Mouse (Mus musculus) ES-E14 (cell line): Measurements from ENCODE around the gene Pnlip.

Experiments
- CHD2 ChIP-seq: IDR thresholded peaks from 2 replicates; pipeline ENCODE4 v1.6.1; 2014; ENCODE audit warnings: mild to moderate bottlenecking, low read depth, low read length, inconsistent platforms
- HCFC1 ChIP-seq: IDR thresholded peaks from 2 replicates; pipeline ENCODE4 v1.6.1; 2012; ENCODE audit warnings: low read length, inconsistent platforms, borderline replicate concordance; ENCODE audit not compliant: insufficient read depth
- ZC3H11A ChIP-seq: IDR thresholded peaks from 2 replicates; pipeline ENCODE4 v1.6.1; 2012; ENCODE audit warnings: low read depth, mild to moderate bottlenecking, inconsistent platforms, low read length, borderline replicate concordance
- ZNF384 ChIP-seq: IDR thresholded peaks from 2 replicates; pipeline ENCODE4 v1.6.1; 2012; ENCODE audit warnings: low read depth, low read length, inconsistent platforms

DNA sequence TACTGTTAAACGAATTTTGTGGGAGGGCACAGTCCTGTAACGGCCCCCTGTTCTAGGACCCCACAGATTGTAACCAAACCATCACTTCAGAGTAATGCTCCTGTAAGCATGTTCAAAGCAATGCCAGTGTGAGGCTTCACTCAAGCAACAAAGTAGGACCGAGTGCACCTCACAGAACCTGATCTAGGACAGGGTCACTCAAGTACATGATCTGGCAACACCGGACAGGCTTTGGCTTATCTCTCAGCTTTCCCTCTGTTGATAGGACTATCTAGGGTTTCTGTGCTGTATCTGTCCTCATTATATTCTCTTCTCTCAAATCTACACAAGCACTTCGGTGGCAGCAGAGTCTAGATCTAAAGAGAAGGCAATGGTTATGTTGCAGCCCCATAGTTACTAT, 74.3 kb downstream of the Pnlip start:
- TF ChIP-seq ZNF384 (no peak), CHD2 (no peak), ZC3H11A (no peak), HCFC1 (no peak)
